22 mouse cellular contexts compared by ENCODE assay signal in the genomic region with DNA sequence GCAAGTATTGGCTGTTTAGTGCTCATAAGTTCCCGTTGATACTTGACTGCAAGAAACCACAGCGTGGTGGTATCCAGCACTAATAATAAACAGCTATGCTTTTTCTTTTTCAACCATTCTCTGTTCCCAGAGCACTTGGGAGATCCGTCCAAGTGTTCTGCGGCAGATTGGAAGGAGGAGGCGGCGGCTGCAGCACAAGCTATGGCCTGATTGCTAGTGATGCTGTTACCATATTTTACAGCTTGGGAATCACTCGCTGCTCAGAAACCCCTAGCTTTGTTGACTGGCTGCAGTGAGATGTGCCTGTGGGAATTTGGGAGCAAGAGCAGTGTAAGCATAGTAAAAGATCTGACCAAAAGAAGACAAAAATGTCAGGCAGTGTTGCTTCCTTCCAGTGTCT. TPM values are rescaled to one million over a fixed set of nuclear protein-coding genes. Genes with fewer than 3 reads are reported as not detected.
DNase-seq lines count a peak whose midpoint lies in the region; ATAC-seq lines count a peak whose summit lies in the region.
"Had no signal": no experiment of that assay in that cellular context is flagged by ENCODE, and none has a peak within 500 bp of the region (broad histone marks: within the 10 kb centered on the region; RNA-seq: fewer than 3 reads in every experiment).

No protein-coding gene starts in this region.

- WGBS in forebrain, embryonic 16.5 days = 75% methylated on average over 7 of the region's 7 CpGs
- 79% methylated on average over 7 of the region's 7 CpGs for WGBS in forebrain, embryonic 14.5 days

- no peaks in the 10 kb centered on the region for H3K27me3 ChIP-seq in forebrain, embryonic 16.5 days (replicated peaks; ENCODE audit: control insufficient read depth, insufficient read depth, low read length)
- no peaks in the 10 kb centered on the region for H3K27me3 ChIP-seq in forebrain, embryonic 14.5 days (replicated peaks; ENCODE audit: control insufficient read depth, insufficient read depth, low read length)
- H3K27me3 ChIP-seq: embryonic facial prominence, embryonic 13.5 days; forebrain, embryonic 12.5 days; heart, embryonic 12.5 days; kidney, embryonic 15.5 days had no signal

- no peak overlapping the region for H3K4me3 ChIP-seq in forebrain, embryonic 16.5 days (replicated peaks; ENCODE audit: low read length)
- no peak overlapping the region for H3K4me3 ChIP-seq in forebrain, embryonic 14.5 days (ENCODE audit: low read depth, low read length)
- H3K4me3 ChIP-seq: embryonic facial prominence, embryonic 13.5 days; forebrain, embryonic 12.5 days; heart, embryonic 12.5 days; kidney, embryonic 15.5 days had no signal

- no peak overlapping the region for H3K9ac ChIP-seq in forebrain, embryonic 16.5 days (replicated peaks; ENCODE audit: low read depth, low read length)
- no peak overlapping the region for H3K9ac ChIP-seq in forebrain, embryonic 14.5 days (ENCODE audit: low read length)
- H3K9ac ChIP-seq: embryonic facial prominence, embryonic 13.5 days; forebrain, embryonic 12.5 days; heart, embryonic 12.5 days; kidney, embryonic 15.5 days; liver, postnatal 0 days had no signal

- no peaks in the 10 kb centered on the region; the same call in 1 of the 2 replicates for H3K36me3 ChIP-seq in forebrain, embryonic 16.5 days (ENCODE audit: control insufficient read depth, insufficient read depth)
- no peaks in the 10 kb centered on the region for H3K36me3 ChIP-seq in forebrain, embryonic 14.5 days (ENCODE audit: control insufficient read depth, insufficient read depth, low read length)
- H3K36me3 ChIP-seq: embryonic facial prominence, embryonic 13.5 days; forebrain, embryonic 12.5 days had no signal

- no peak for DNase-seq in forebrain, embryonic 14.5 days (ENCODE audit: low spot score)
- DNase-seq in layer of hippocampus, adult 9-10 months (ENCODE audit: low spot score) = peak; percentile 27
- DNase-seq in right cerebral cortex, adult 2 months (ENCODE audit: low spot score in 2 of 2) = peak; percentile 68 to 72
- no peak for DNase-seq in thymus, postnatal 10 days (ENCODE audit: low spot score in 2 of 2)
- no peak for DNase-seq in heart, postnatal 14 days
- DNase-seq in kidney, adult 11 months = no peak
- DNase-seq: cerebellum, adult 11 months; liver, postnatal 0 days; thymus, postnatal 14 days had no signal

- intact Hi-C loops in heart, postnatal 14 days (cut with DNase I) = no loop called here

- no peak overlapping the region for H3K4me2 ChIP-seq in forebrain, embryonic 16.5 days (ENCODE audit: low read length)
- no peak overlapping the region for H3K4me2 ChIP-seq in forebrain, embryonic 14.5 days (ENCODE audit: low read length)
- H3K4me2 ChIP-seq: embryonic facial prominence, embryonic 13.5 days; forebrain, embryonic 12.5 days; heart, embryonic 12.5 days; kidney, embryonic 15.5 days; midbrain, embryonic 11.5 days had no signal

- peak; percentile 36; the same call in 1 of the 2 replicates for ATAC-seq in forebrain, embryonic 16.5 days
- ATAC-seq in forebrain, embryonic 14.5 days = no peak
- peak; percentile 94 for ATAC-seq in frontal cortex, adult (ENCODE audit: low TSS enrichment)
- ATAC-seq: inflammation-experienced regulatory T-cells, adult 6 months; liver, postnatal 0 days had no signal

- peak overlapping the region; percentile 46 for H3K27ac ChIP-seq in forebrain, embryonic 16.5 days (ENCODE audit: low read length)
- no peak overlapping the region for H3K27ac ChIP-seq in forebrain, embryonic 14.5 days (ENCODE audit: low read depth, low read length)
- H3K27ac ChIP-seq: embryonic facial prominence, embryonic 13.5 days; forebrain, embryonic 12.5 days; kidney, embryonic 15.5 days had no signal

- peaks cover 6% of the 10 kb centered on the region for H3K4me1 ChIP-seq in forebrain, embryonic 16.5 days (replicated peaks; ENCODE audit: control insufficient read depth, insufficient read depth, low read length)
- no peaks in the 10 kb centered on the region for H3K4me1 ChIP-seq in forebrain, embryonic 14.5 days (ENCODE audit: control insufficient read depth, insufficient read depth, low read length)

- H3K9me3 ChIP-seq in forebrain, embryonic 16.5 days (ENCODE audit: control insufficient read depth, low read length) = no peaks in the 10 kb centered on the region
- H3K9me3 ChIP-seq in forebrain, embryonic 14.5 days (replicated peaks; ENCODE audit: control insufficient read depth, low read length) = no peaks in the 10 kb centered on the region
- H3K9me3 ChIP-seq: embryonic facial prominence, embryonic 13.5 days; forebrain, embryonic 12.5 days; heart, embryonic 12.5 days; kidney, embryonic 15.5 days had no signal

RNA-seq across cellular contexts. Expression of a gene that starts 14.3 kb away (rescaled TPM):
- not detected in 2 replicates for polyA plus RNA-seq in forebrain, embryonic 16.5 days (2015; fragmentation: Nextera tagmentation; extraction: Ambion mirVana)
- not detected in 2 replicates for polyA plus RNA-seq in forebrain, embryonic 14.5 days (2014; fragmentation: Nextera tagmentation; extraction: Ambion mirVana)
- total RNA-seq in heart, postnatal 14 days (2021) = not detected
- total RNA-seq: gastrocnemius, postnatal 4 days; hematopoietic stem cell, adult 5-6 weeks; layer of hippocampus, postnatal 10 days had no signal
- polyA plus RNA-seq: embryonic facial prominence, embryonic 13.5 days; forebrain, embryonic 12.5 days; heart, embryonic 12.5 days; inflammation-experienced regulatory T-cells, adult 6 months; kidney, embryonic 15.5 days; limb, embryonic 14.5 days; liver, postnatal 0 days; midbrain, embryonic 11.5 days; stomach, embryonic 14.5 days had no signal

Comparison
In these comparisons a context has a peak if more than half of its experiments do, and no peak if none do; other contexts are left out.
1. DNase-seq: peak in layer of hippocampus, adult 9-10 months (single experiment) and right cerebral cortex, adult 2 months (2 of 2); none in forebrain, embryonic 14.5 days (single experiment), thymus, postnatal 10 days (0 of 2), heart, postnatal 14 days (0 of 2) and kidney, adult 11 months (single experiment).